Mouse (Mus musculus) yolk sac, embryonic 10.5 days (tissue): ENCODE data around the gene Ap1s1.

ENCODE experiments used
- DNase-seq: peaks from one replicate; pipeline ENCODE4 v3.0.0-alpha.2; 2017; ENCODE audit warnings: low spot score

The Ap1s1 gene

DNA sequence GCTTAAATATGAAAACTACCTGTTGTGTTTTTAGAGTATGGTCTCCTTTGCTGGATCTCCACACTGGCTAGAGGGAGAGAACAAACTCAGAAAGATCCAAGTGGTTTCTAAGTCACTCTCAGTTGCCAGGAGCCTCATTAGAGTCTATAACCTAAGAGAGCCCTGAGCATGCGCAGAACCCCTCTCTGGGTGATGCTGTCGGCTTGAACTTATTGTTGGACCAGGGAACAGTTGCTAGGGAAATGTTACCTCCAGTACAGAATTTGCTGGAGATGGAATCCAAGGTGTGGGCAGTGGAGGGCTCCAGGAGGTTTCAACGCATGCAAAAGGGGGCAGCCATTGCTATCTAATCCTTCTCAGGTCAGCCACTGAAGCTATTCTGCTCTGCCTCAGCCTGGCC, 21.6 kb downstream of the Ap1s1 start:
- no peak for DNase-seq

DNA sequence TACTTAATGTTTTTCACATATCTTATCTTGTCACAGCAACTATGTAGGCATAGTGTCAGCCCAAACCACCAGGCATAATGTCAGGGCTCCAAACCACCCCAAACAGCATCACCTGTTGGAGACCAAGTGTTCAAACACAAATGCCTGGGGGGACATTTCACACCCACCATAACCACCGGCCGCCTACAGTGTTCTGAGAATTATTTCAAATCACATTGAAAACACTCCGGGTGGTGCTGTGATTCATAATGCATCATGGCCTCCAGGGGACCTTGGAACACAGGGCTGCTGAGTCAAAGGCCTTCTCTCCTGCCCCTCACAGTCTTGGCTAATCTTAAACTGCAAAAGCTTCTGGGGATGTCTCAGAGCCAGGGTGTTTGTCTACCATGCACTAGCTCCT, 30.0 kb downstream of the Ap1s1 start:
- no peak for DNase-seq

DNA sequence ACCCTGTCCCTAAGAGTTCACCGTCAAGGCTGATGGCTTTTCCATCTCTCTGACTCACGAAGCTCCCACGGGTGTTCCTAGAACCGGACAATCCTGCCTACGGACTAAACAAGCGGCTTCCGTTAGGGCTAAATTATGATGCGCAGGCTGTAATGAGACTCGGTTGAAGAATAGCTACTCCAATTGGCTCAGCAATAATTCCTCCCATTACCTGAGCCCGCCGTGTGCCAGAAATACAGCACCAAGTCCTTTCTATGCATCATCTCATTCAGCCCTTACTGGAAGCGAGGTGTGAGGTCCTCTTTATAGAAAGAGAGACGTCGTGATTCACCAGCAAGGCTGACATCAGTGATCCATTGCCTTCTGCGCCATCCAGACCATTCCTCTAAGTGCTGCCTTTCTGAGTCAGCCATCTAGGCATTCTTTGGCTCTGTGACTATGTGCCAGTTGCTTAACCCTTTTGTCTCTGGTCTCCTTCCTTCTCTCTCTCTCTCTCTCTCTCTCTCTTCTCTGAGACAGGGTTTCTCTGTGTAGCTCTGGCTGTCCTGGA, 33.5 kb downstream of the Ap1s1 start:
- DNase-seq: no peak

DNA sequence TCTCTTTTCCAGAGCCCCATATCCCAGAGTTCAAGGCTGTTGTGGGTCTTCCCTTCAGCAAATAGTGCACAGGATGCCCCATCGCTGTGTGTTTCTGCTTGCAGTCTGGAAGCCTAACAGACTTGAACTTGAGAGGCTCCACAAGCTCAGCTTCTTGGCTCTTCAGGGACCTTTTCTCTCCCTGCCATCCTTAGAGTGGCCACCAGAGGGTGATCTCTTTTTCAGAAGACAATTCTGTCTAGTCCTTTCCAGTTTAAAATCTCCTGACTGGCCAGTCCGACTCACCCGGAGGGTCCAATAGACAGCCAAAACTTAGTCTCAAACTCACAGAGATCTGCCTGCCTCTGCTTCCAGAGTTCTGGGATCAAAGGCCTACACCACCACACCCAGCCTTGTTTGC, 35.9 kb downstream of the Ap1s1 start:
- peak; percentile 47 for DNase-seq

DNA sequence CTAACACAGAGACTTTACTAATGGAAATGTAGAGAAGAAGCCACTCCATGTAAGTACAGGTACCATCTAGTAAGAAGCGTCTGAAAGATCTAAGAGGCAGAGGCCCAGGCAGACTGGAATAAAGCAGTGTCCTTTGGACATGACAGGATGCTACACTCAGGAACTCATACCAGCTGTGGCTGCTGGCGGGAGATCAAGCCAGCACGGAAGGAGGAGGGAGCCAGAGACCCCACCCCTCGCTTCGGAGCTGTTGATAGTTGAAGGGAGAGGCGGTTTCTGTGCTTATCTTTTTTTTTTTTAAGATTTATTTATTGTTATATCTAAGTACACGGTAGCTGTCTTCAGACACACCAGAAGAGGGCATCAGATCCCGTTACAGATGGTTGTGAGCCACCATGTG, 38.7 kb downstream of the Ap1s1 start:
- no peak for DNase-seq

DNA sequence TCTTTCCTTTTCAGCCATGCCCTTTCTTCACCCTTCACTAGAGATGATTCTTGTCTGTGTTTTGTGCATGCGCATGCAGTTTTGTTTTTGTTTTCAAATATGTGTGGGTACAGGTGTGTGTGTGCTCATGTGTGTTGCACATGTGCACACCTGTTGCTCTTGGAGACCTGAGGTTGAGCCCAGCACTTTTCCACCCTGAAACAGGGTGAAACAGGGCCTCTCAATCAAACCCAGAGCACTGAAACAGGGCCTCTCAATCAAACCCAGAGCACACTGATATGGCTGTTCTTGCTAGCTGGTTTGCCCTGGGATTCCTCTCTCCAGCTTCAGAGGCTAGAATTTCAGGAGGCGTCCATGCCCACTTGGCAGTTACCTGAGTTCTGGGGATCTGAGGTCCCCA, 45.3 kb downstream of the Ap1s1 start:
- peak; percentile 47 for DNase-seq

DNA sequence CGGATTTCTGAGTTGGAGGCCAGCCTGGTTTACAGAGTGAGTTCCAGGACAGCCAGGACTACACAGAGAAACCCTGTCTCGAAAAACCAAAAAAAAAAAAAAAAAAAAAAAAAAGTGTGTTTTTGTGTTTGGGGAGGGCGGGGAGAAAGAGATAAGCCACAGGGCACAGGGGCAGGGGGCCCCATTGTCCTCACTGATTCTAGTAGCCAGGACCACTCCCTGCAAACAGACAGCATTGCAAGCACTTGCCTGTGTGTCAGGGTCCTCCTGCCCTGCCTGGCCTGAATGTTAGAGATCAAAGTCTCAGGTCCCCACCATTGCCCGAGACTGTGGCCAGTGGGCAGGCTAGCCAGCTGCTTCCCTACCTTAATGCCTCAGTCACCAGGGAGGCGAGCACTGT, 46.5 kb downstream of the Ap1s1 start:
- DNase-seq: no peak

DNA sequence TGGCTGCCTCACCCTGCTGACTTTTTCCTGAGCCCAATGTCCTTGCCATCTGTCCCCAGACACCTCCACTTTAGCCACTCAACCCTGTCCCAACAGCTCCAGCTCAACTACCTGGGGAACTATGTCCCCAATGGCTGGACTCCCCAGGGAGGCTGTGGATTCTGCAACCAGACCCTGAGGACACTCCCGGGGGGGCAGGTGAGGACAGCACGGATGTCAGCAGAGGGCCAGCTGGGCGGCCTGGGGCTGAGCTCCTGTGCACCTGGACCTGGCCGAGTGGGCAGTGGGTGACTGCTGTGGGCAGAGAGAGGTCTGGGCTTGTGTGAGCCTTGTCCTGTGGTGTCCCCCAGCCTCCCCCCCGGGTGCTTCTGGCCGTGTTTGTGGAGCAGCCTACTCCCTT, 56.1 kb downstream of the Ap1s1 start:
- DNase-seq: no peak

DNA sequence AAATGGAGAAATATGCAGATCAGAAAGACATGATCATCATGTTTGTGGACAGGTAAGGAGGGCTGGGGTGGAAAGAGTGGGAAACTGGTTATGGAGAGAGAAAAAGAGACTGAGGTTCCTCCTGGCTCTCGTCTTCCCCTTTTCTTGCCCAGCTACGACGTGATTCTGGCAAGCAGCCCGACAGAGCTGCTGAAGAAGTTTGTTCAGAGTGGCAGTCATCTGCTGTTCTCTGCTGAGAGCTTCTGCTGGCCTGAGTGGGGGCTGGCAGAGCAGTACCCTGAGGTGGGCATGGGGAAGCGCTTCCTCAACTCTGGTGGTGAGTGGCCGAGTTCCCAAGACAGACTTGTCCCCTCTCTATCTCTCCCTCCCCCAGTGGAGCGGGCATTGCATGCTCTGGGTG, 57.5 kb downstream of the Ap1s1 start:
- DNase-seq: no peak

DNA sequence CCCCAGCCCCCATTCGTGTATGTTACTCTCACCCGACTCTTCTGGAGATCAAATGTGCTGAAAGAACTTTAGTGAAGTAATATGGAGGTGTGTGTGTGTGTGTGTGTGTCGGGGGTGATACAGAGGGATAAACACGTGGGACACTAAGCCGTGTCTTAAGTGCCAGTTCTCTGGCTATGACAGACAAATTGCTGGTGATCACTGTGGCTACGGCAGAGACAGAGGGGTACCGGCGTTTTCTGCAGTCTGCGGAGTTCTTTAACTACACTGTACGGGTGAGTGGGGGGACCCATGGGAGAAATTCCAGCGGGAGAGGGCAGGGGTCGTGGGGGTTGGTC, 58.0 kb downstream of the Ap1s1 start, which contains the start of gene Znhit1:
Gene Znhit1 (minus strand): TSS at position 88 of the 338 bp plus-strand sequence.
- no peak for DNase-seq

DNA sequence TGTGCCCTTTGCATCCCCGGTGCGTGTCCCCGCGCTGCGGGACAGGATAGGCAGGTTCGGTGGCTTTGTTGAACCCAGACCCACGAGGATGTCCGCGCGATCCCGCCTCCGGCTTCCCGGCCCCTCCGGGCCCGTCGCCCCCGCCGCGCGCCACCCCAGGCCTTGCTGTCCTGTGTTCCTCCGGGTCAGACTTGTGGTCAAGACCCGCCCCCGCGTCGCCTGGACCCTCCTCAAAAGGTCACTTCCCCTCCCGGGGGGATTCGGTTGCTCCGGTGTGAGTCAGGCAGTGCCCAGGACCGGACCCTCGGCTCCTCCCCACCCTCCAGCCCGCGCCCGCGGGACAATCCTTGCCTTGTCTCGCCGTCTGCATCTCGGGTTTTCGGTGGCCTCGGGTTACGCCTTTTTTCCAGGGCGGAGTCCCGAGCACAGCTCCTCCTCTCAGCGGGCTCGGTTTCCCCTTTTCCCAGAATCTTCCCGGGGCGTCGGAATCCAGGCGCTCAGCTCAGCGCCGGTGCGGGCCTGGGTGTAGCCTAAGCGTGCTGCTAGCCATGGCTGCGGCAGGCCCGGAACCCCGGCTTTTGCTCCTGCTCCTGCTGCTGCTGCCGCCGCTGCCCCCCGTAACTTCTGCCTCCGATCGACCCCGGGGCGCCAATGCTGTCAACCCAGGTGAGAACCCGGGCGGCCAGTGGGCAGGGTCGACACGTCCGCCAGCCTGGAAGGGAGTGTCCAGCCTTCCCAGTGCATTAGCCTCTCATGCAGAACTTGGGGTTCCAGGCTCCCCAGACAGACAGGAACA, 58.6 kb downstream of the Ap1s1 start:
- peak; percentile 88 for DNase-seq

DNA sequence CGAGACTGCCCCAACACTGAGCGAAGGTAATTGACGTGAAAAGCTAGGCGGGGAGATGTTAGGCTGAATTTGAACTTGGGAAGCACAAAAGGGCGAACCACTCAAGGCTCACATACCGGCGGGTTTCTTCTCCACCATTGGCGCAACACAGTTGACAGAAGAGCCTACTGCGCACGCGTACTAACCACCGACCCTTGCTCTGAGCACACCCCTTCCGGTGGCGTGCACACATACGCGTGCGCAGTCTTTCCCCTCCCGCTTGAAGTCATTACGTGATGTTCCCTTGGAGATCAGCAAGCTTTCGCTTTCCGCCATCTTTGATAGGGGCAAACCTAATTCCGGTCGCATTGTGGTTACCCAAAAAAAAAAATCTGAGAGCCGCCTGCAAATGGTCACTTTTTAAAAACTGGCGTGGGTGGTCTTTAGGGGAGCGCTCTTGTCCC, 59.2 kb downstream of the Ap1s1 start, which contains the start of gene Plod3:
Gene Plod3 (plus strand): TSS at position 325 of the 443 bp plus-strand sequence.
- DNase-seq: peak; percentile 94
